Comparison of ENCODE assay signal across 10 mouse cellular contexts in genomic region chr12:76530580-76531139, GRCm38 (mm10). TPM values are rescaled to one million over a fixed set of nuclear protein-coding genes. Genes with fewer than 3 reads are reported as not detected.
DNase-seq lines count a peak whose midpoint lies in the region; ATAC-seq and TF ChIP-seq lines count a peak whose summit lies in the region.
"Had no signal": no experiment of that assay in that cellular context is flagged by ENCODE, and none has a peak within 500 bp of the region (broad histone marks: within the 10 kb centered on the region; RNA-seq: fewer than 3 reads in every experiment).

Gene Plekhg3, plus strand, starts transcription at chr12:76530891.

- no peak for TF ChIP-seq CTCF in thymus, adult 2 months (IDR thresholded peaks at IDR 0.05; ENCODE audit: borderline replicate concordance, control insufficient read depth, extremely low read depth, insufficient read depth, low read length, poor library complexity)
- no peak for TF ChIP-seq CTCF in stomach, postnatal 0 days (IDR thresholded peaks at IDR 0.05; ENCODE audit: low read depth)

- H3K4me2 ChIP-seq in intestine, embryonic 15.5 days (replicated peaks), result peak within 1 kb of the TSS; percentile 83
- H3K4me2 ChIP-seq in stomach, postnatal 0 days (replicated peaks; ENCODE audit: low read depth), result 0 out of 2 replicates have a peak within 1 kb of the TSS, but pooled peaks have one; percentile 95

- H3K36me3 ChIP-seq in thymus, adult 2 months (ENCODE audit: control insufficient read depth, insufficient read depth, low read length), result no peaks in the 10 kb centered on the region
- H3K36me3 ChIP-seq in intestine, embryonic 15.5 days, result no peaks in the 10 kb centered on the region
- no peaks in the 10 kb centered on the region for H3K36me3 ChIP-seq in stomach, postnatal 0 days (ENCODE audit: control insufficient read depth, insufficient read depth, low read length)

- TF ChIP-seq POLR2A in thymus, adult 2 months (IDR thresholded peaks at IDR 0.05; ENCODE audit: control insufficient read depth, extremely low read depth, insufficient read depth, low read length, poor library complexity), result no peak

- no peak for ATAC-seq in intestine, embryonic 15.5 days
- no peak for ATAC-seq in stomach, postnatal 0 days (ENCODE audit: low FRiP score, low TSS enrichment)

- peak; percentile 91 for DNase-seq in heart, adult 11 months
- no peak for DNase-seq in heart, adult 9 months (ENCODE audit: low spot score in 2 of 2)
- DNase-seq in thymus, adult 2 months, result no peak
- DNase-seq in thymus, postnatal 4 days, result no peak
- no peak for DNase-seq in stomach, postnatal 0 days (ENCODE audit: low spot score)
- no peak for DNase-seq in yolk sac, embryonic 10.5 days (ENCODE audit: low spot score)
- DNase-seq in T-cell, adult 2 months (ENCODE audit: low spot score), result no peak
- DNase-seq: cerebellum, adult 8-10 months; lung, postnatal 4 days had no signal

- H3K9ac ChIP-seq in intestine, embryonic 15.5 days, result no peak within 1 kb of the TSS; the same call in 1 of the 2 replicates
- H3K9ac ChIP-seq in stomach, postnatal 0 days (ENCODE audit: low read length), result no peak within 1 kb of the TSS

- no peak within 1 kb of the TSS for H3K4me3 ChIP-seq in thymus, adult 2 months (ENCODE audit: control insufficient read depth, insufficient read depth, low read length)
- H3K4me3 ChIP-seq in intestine, embryonic 15.5 days (replicated peaks), result peak within 1 kb of the TSS; percentile 78
- no peak within 1 kb of the TSS for H3K4me3 ChIP-seq in stomach, postnatal 0 days (ENCODE audit: low read depth, low read length)

- H3K4me1 ChIP-seq in thymus, adult 2 months (replicated peaks; ENCODE audit: control insufficient read depth, insufficient read depth, low read length), result peaks cover 27% of the 10 kb centered on the region
- H3K4me1 ChIP-seq in intestine, embryonic 15.5 days (replicated peaks), result peaks cover 21% of the 10 kb centered on the region
- peaks cover 2% of the 10 kb centered on the region; the same call in 1 of the 2 replicates for H3K4me1 ChIP-seq in stomach, postnatal 0 days (replicated peaks; ENCODE audit: control insufficient read depth, insufficient read depth)

- no peak within 1 kb of the TSS for H3K27ac ChIP-seq in thymus, adult 2 months (ENCODE audit: control insufficient read depth, insufficient read depth, low read length)
- H3K27ac ChIP-seq in intestine, embryonic 15.5 days, result peak within 1 kb of the TSS; percentile 73
- no peak within 1 kb of the TSS for H3K27ac ChIP-seq in stomach, postnatal 0 days (replicated peaks)

- no peak for TF ChIP-seq EP300 in stomach, postnatal 0 days (optimal IDR thresholded peaks at IDR 0.05)

- 96% methylated on average over 6 of the region's 6 CpGs for WGBS in thymus, adult 2 months
- 45% methylated on average over 6 of the region's 6 CpGs for WGBS in intestine, embryonic 15.5 days
- 43% methylated on average over 6 of the region's 6 CpGs for WGBS in stomach, postnatal 0 days

- H3K27me3 ChIP-seq in thymus, adult 2 months (ENCODE audit: control insufficient read depth, insufficient read depth, low read length), result no peaks in the 10 kb centered on the region; the same call in 1 of the 2 replicates
- no peaks in the 10 kb centered on the region for H3K27me3 ChIP-seq in intestine, embryonic 15.5 days (replicated peaks)
- no peaks in the 10 kb centered on the region for H3K27me3 ChIP-seq in stomach, postnatal 0 days (ENCODE audit: control insufficient read depth, insufficient read depth, low read length)

- H3K9me3 ChIP-seq in intestine, embryonic 15.5 days, result no peaks in the 10 kb centered on the region
- no peaks in the 10 kb centered on the region for H3K9me3 ChIP-seq in stomach, postnatal 0 days (ENCODE audit: control insufficient read depth, low read length)

RNA-seq across cellular contexts. Expression of gene Plekhg3, which starts in this region (rescaled TPM):
- 12.0 and 13.6 TPM in 2 replicates for polyA plus RNA-seq in thymus, adult 2 months (2012; rRNA removed)
- polyA plus RNA-seq in intestine, embryonic 15.5 days (2015; fragmentation: Nextera tagmentation; extraction: Ambion mirVana), result 9.5 and 11.2 TPM in 2 replicates
- 5.7 and 6.4 TPM in 2 replicates for polyA plus RNA-seq in stomach, postnatal 0 days (2015; fragmentation: Nextera tagmentation; extraction: Ambion mirVana)
